Mouse (Mus musculus): ENCODE results near the gene Dnal1. TPM values are rescaled to one million over a fixed set of nuclear protein-coding genes. Genes with fewer than 3 reads are reported as not detected.

Gene Dnal1
- total and polyA plus RNA-seq, 3 experiments = 1.3 to 1.7 TPM; not detected in 1

GRCm38 (mm10) chr12:84153414-84153813 is 39.2 kb downstream of the Dnal1 start:
- no peak overlapping the region for H3K4me3 ChIP-seq (ENCODE audit: control insufficient read depth in 1 of 2, insufficient read depth in 1 of 2, low read depth in 2 of 2, low read length in 2 of 2)
- TF ChIP-seq ZNF384 (IDR thresholded peaks at IDR 0.05; ENCODE audit: low read depth, low read length) = no peak
- TF ChIP-seq CTCF (IDR thresholded peaks at IDR 0.05 in 2 of 3, conservative IDR thresholded peaks at IDR 0.05 in 1 of 3; ENCODE audit: control insufficient read depth in 1 of 3, insufficient read depth in 1 of 3, low read depth in 2 of 3, low read length in 3 of 3, poor library complexity in 1 of 3, severe bottlenecking in 1 of 3) = no peak
- TF ChIP-seq CHD2 (IDR thresholded peaks at IDR 0.05; ENCODE audit: low read length) = no peak
- no peak for TF ChIP-seq RCOR1 (IDR thresholded peaks at IDR 0.05; ENCODE audit: low read depth, low read length)
- no peak for TF ChIP-seq ZC3H11A (IDR thresholded peaks at IDR 0.05; ENCODE audit: low read depth, low read length)
- no peak for TF ChIP-seq JUND (IDR thresholded peaks at IDR 0.05; ENCODE audit: low read depth, low read length)
- no peak for TF ChIP-seq MXI1 (IDR thresholded peaks at IDR 0.05; ENCODE audit: low read depth, low read length)
- no peak for TF ChIP-seq MYB (IDR thresholded peaks at IDR 0.05; ENCODE audit: low read depth, low read length)
- no peak for TF ChIP-seq USF1 (IDR thresholded peaks at IDR 0.05; ENCODE audit: low read depth, low read length)
- no peak for TF ChIP-seq CHD1 (IDR thresholded peaks at IDR 0.05; ENCODE audit: low read depth, low read length)
- no peak for TF ChIP-seq ELF1 (IDR thresholded peaks at IDR 0.05; ENCODE audit: low read depth, low read length)
- TF ChIP-seq NRF1 (IDR thresholded peaks at IDR 0.05; ENCODE audit: insufficient read depth, low read depth, low read length, poor library complexity, severe bottlenecking) = no peak
- no peak for TF ChIP-seq SIN3A (IDR thresholded peaks at IDR 0.05; ENCODE audit: low read length)
- TF ChIP-seq MAZ (IDR thresholded peaks at IDR 0.05; ENCODE audit: low read depth, low read length) = no peak
- TF ChIP-seq POLR2AphosphoS2 (IDR thresholded peaks at IDR 0.05; ENCODE audit: low read length) = no peak
- TF ChIP-seq BHLHE40 (IDR thresholded peaks at IDR 0.05; ENCODE audit: borderline replicate concordance, low read depth, low read length) = no peak
- TF ChIP-seq ETS1 (IDR thresholded peaks at IDR 0.05; ENCODE audit: low read depth, low read length) = no peak
- no peak for TF ChIP-seq HCFC1 (IDR thresholded peaks at IDR 0.05; ENCODE audit: low read depth, low read length)
- TF ChIP-seq E2F4 (IDR thresholded peaks at IDR 0.05; ENCODE audit: borderline replicate concordance, low read depth, low read length) = no peak
- TF ChIP-seq MAFK (IDR thresholded peaks at IDR 0.05; ENCODE audit: borderline replicate concordance, low read depth, low read length) = no peak
- H3K27ac ChIP-seq (ENCODE audit: control insufficient read depth, low read depth, low read length) = no peak overlapping the region
- no peak overlapping the region for H3K9ac ChIP-seq (ENCODE audit: control insufficient read depth, low read depth, low read length, poor library complexity, severe bottlenecking)
- no peaks in the 10 kb centered on the region for H3K9me3 ChIP-seq (replicated peaks; ENCODE audit: insufficient read depth, low read length)
- H3K4me1 ChIP-seq (ENCODE audit: control insufficient read depth in 1 of 2, insufficient read depth in 2 of 2, low read length in 2 of 2) = peaks cover 12 to 23% of the 10 kb centered on the region in 2 experiments
- no peaks in the 10 kb centered on the region for H3K79me2 ChIP-seq (ENCODE audit: control insufficient read depth, insufficient read depth, low read length, poor library complexity)
- no peak for DNase-seq (ENCODE audit: low read depth, low spot score)
- H3K36me3 ChIP-seq (ENCODE audit: control insufficient read depth in 1 of 2, insufficient read depth in 2 of 2, low read length in 2 of 2) = peaks cover 14 to 24% of the 10 kb centered on the region in 2 experiments
- H3K27me3 ChIP-seq (ENCODE audit: control insufficient read depth in 1 of 2, insufficient read depth in 2 of 2, low read length in 2 of 2) = no peaks in the 10 kb centered on the region

- H3K27ac ChIP-seq (ENCODE audit: control insufficient read depth, low read depth, low read length) = no peak overlapping the region
- no peak overlapping the region for H3K9ac ChIP-seq (ENCODE audit: control insufficient read depth, low read depth, low read length, poor library complexity, severe bottlenecking)
- no peaks in the 10 kb centered on the region for H3K79me2 ChIP-seq (ENCODE audit: control insufficient read depth, insufficient read depth, low read length, poor library complexity)
- TF ChIP-seq ETS1 (IDR thresholded peaks at IDR 0.05; ENCODE audit: low read depth, low read length) (no peak), CHD1 (IDR thresholded peaks at IDR 0.05; ENCODE audit: low read depth, low read length) (no peak), UBTF (IDR thresholded peaks at IDR 0.05; ENCODE audit: borderline replicate concordance, insufficient read depth, low read depth, low read length) (no peak), E2F4 (IDR thresholded peaks at IDR 0.05; ENCODE audit: borderline replicate concordance, low read depth, low read length) (no peak), ZMIZ1 (IDR thresholded peaks at IDR 0.05; ENCODE audit: low read depth, low read length) (no peak), GABPA (IDR thresholded peaks at IDR 0.05; ENCODE audit: low read depth, low read length) (no peak), USF2 (IDR thresholded peaks at IDR 0.05; ENCODE audit: borderline replicate concordance in 1 of 2, insufficient read depth in 1 of 2, low read depth in 1 of 2, low read length in 2 of 2) (no peak), ZKSCAN1 (IDR thresholded peaks at IDR 0.05; ENCODE audit: low read depth, low read length) (no peak), TAL1 (IDR thresholded peaks at IDR 0.05; ENCODE audit: low read length) (no peak), KAT2A (conservative IDR thresholded peaks at IDR 0.05; ENCODE audit: low read depth, low read length) (no peak), TBP (IDR thresholded peaks at IDR 0.05; ENCODE audit: low read depth, low read length) (no peak), ELF1 (IDR thresholded peaks at IDR 0.05; ENCODE audit: low read depth, low read length) (no peak), MXI1 (IDR thresholded peaks at IDR 0.05; ENCODE audit: low read depth, low read length) (no peak), MAFK (IDR thresholded peaks at IDR 0.05; ENCODE audit: borderline replicate concordance, low read depth, low read length) (no peak), GATA1 (IDR thresholded peaks at IDR 0.05; ENCODE audit: low read depth, low read length) (no peak)
- no peak for DNase-seq (ENCODE audit: low read depth, low spot score)
- H3K4me1 ChIP-seq (ENCODE audit: control insufficient read depth in 1 of 2, insufficient read depth in 2 of 2, low read length in 2 of 2) = peaks cover 12 to 23% of the 10 kb centered on the region in 2 experiments
- H3K4me3 ChIP-seq (ENCODE audit: control insufficient read depth in 1 of 2, insufficient read depth in 1 of 2, low read depth in 2 of 2, low read length in 2 of 2) = no peak overlapping the region
- H3K27me3 ChIP-seq (ENCODE audit: control insufficient read depth in 1 of 2, insufficient read depth in 2 of 2, low read length in 2 of 2) = no peaks in the 10 kb centered on the region
- peaks cover 15 to 18% of the 10 kb centered on the region in 2 experiments for H3K36me3 ChIP-seq (ENCODE audit: control insufficient read depth in 1 of 2, insufficient read depth in 2 of 2, low read length in 2 of 2)
- no peaks in the 10 kb centered on the region for H3K9me3 ChIP-seq (replicated peaks; ENCODE audit: insufficient read depth, low read length)
Observed at GRCm38 (mm10) chr12:84154786-84155522, 40.8 kb downstream of the Dnal1 start.
